In genomic region chr6:129233955-129234369, GRCm38 (mm10) we compare ENCODE assay signal across 10 mouse cellular contexts. TPM values are rescaled to one million over a fixed set of nuclear protein-coding genes. Genes with fewer than 3 reads are reported as not detected.
DNase-seq lines count a peak whose midpoint lies in the region; ATAC-seq and TF ChIP-seq lines count a peak whose summit lies in the region.
"Had no signal": no experiment of that assay in that cellular context is flagged by ENCODE, and none has a peak within 500 bp of the region (broad histone marks: within the 10 kb centered on the region; RNA-seq: fewer than 3 reads in every experiment).

No protein-coding gene starts in this region.

- no peak for TF ChIP-seq EP300 in ES-Bruce4 (IDR thresholded peaks at IDR 0.05; ENCODE audit: insufficient read depth, low read depth, low read length)

- H3K9ac ChIP-seq in ES-Bruce4 (ENCODE audit: low read depth, poor library complexity, severe bottlenecking) = no peak overlapping the region
- no peak overlapping the region for H3K9ac ChIP-seq in embryonic facial prominence, embryonic 15.5 days
- no peak overlapping the region for H3K9ac ChIP-seq in midbrain, embryonic 14.5 days (replicated peaks; ENCODE audit: low read length)

- no peak for DNase-seq in layer of hippocampus, adult 2 months (ENCODE audit: low spot score in 2 of 2)
- DNase-seq in layer of hippocampus, postnatal 25 days (ENCODE audit: extremely low spot score in 1 of 2, low spot score in 1 of 2) = no peak
- no peak for DNase-seq in midbrain, embryonic 14.5 days
- DNase-seq in Muller cell, postnatal 12 days (ENCODE audit: inconsistent ontology term) = no peak

- no peak for TF ChIP-seq POLR2A in ES-Bruce4 (IDR thresholded peaks at IDR 0.05; ENCODE audit: insufficient read depth, low read length)

- H3K27me3 ChIP-seq in ES-Bruce4 (ENCODE audit: control insufficient read depth, insufficient read depth, low read length, poor library complexity, severe bottlenecking) = no peaks in the 10 kb centered on the region
- H3K27me3 ChIP-seq in embryonic facial prominence, embryonic 15.5 days = no peaks in the 10 kb centered on the region
- H3K27me3 ChIP-seq in midbrain, embryonic 14.5 days (ENCODE audit: control insufficient read depth, insufficient read depth, low read length) = no peaks in the 10 kb centered on the region

- H3K36me3 ChIP-seq in ES-Bruce4 (ENCODE audit: control insufficient read depth, insufficient read depth, low read length, poor library complexity, severe bottlenecking) = no peaks in the 10 kb centered on the region
- no peaks in the 10 kb centered on the region for H3K36me3 ChIP-seq in embryonic facial prominence, embryonic 15.5 days
- no peaks in the 10 kb centered on the region for H3K36me3 ChIP-seq in midbrain, embryonic 14.5 days (ENCODE audit: control insufficient read depth, insufficient read depth, low read length)

- WGBS in embryonic facial prominence, embryonic 15.5 days = 80% methylated on average over 15 of the region's 18 CpGs
- 88% methylated on average over 17 of the region's 18 CpGs for WGBS in midbrain, embryonic 14.5 days

- peaks cover 3% of the 10 kb centered on the region for H3K4me1 ChIP-seq in ES-Bruce4 (ENCODE audit: control insufficient read depth, insufficient read depth, low read length)
- peaks cover 13% of the 10 kb centered on the region for H3K4me1 ChIP-seq in embryonic facial prominence, embryonic 15.5 days
- 0 out of 2 replicates have a peak, but pooled peaks cover 6% of the 10 kb centered on the region for H3K4me1 ChIP-seq in midbrain, embryonic 14.5 days (ENCODE audit: control insufficient read depth, insufficient read depth, low read length)

- no peaks in the 10 kb centered on the region for H3K9me3 ChIP-seq in ES-Bruce4 (replicated peaks; ENCODE audit: control insufficient read depth, insufficient read depth, low read length, poor library complexity, severe bottlenecking)
- no peaks in the 10 kb centered on the region for H3K9me3 ChIP-seq in embryonic facial prominence, embryonic 15.5 days (replicated peaks)
- no peaks in the 10 kb centered on the region for H3K9me3 ChIP-seq in midbrain, embryonic 14.5 days (ENCODE audit: control insufficient read depth, low read length)

- peak overlapping the region; percentile 64; the same call in 1 of the 2 replicates for H3K27ac ChIP-seq in layer of hippocampus, adult 2 months
- no peak overlapping the region for H3K27ac ChIP-seq in ES-Bruce4 (ENCODE audit: insufficient read depth, low read length)
- H3K27ac ChIP-seq in embryonic facial prominence, embryonic 15.5 days (replicated peaks) = 0 out of 2 replicates have a peak overlapping the region, but pooled peaks have one; percentile 28
- no peak overlapping the region for H3K27ac ChIP-seq in midbrain, embryonic 14.5 days (replicated peaks; ENCODE audit: low read depth, low read length)

- H3K4me3 ChIP-seq in layer of hippocampus, adult 2 months = no peak overlapping the region
- peak overlapping the region; percentile 23 for H3K4me3 ChIP-seq in ES-Bruce4 (ENCODE audit: low read depth, low read length)
- no peak overlapping the region for H3K4me3 ChIP-seq in embryonic facial prominence, embryonic 15.5 days (replicated peaks)
- H3K4me3 ChIP-seq in midbrain, embryonic 14.5 days (replicated peaks; ENCODE audit: low read depth, low read length) = no peak overlapping the region

- H3K4me2 ChIP-seq in embryonic facial prominence, embryonic 15.5 days (replicated peaks) = no peak overlapping the region
- H3K4me2 ChIP-seq in midbrain, embryonic 14.5 days (ENCODE audit: low read length) = no peak overlapping the region

- no peak for ATAC-seq in embryonic facial prominence, embryonic 15.5 days (ENCODE audit: insufficient number of reproducible peaks, low FRiP score, low TSS enrichment, low read depth)
- ATAC-seq in monocyte, adult 5-6 weeks (replicated peaks; ENCODE audit: insufficient number of reproducible peaks, low FRiP score, low TSS enrichment, poor library complexity, severe bottlenecking) = peak; percentile 38
- no peak for ATAC-seq in midbrain, embryonic 14.5 days (ENCODE audit: low FRiP score, low TSS enrichment)

- no peak for TF ChIP-seq CTCF in layer of hippocampus, adult 2 months (conservative IDR thresholded peaks at IDR 0.05)
- no peak for TF ChIP-seq CTCF in ES-Bruce4 (IDR thresholded peaks at IDR 0.05; ENCODE audit: low read depth, low read length)

RNA-seq across cellular contexts. Expression of gene Cd69, which starts 41.3 kb away (rescaled TPM):
- total RNA-seq in layer of hippocampus, adult 2 months (2021) = not detected
- not detected for total RNA-seq in layer of hippocampus, postnatal 25 days (2021)
- not detected in 2 replicates for polyA plus RNA-seq in ES-Bruce4 (2011; ENCODE audit: insufficient read depth, insufficient read length, low read depth, missing spikeins)
- 0.25 and 0.41 TPM in 2 replicates for polyA plus RNA-seq in embryonic facial prominence, embryonic 15.5 days (2015; fragmentation: Nextera tagmentation; extraction: Ambion mirVana)
- 122 to 324 TPM (median 301 TPM) in 3 replicates for total RNA-seq in monocyte, adult 5-6 weeks (2017)
- 0.21 TPM in 1 of 2 replicates, not detected in the other for polyA plus RNA-seq in midbrain, embryonic 14.5 days (2014; fragmentation: Nextera tagmentation; extraction: Ambion mirVana)

RNA-seq across cellular contexts. Expression of gene Clec2d, which starts 53.5 kb away (rescaled TPM):
- 1 to 10 TPM; 7.3 to 7.4 TPM for total RNA-seq in layer of hippocampus, adult 2 months (2021)
- 1 to 10 TPM; 6.2 to 7.4 TPM for total RNA-seq in layer of hippocampus, postnatal 25 days (2021)
- polyA plus RNA-seq in ES-Bruce4 (2011; ENCODE audit: insufficient read depth, insufficient read length, low read depth, missing spikeins) = not detected in 2 replicates
- 0.46 and 0.80 TPM in 2 replicates for polyA plus RNA-seq in embryonic facial prominence, embryonic 15.5 days (2015; fragmentation: Nextera tagmentation; extraction: Ambion mirVana)
- 222 to 328 TPM (median 282 TPM) in 3 replicates for total RNA-seq in monocyte, adult 5-6 weeks (2017)
- polyA plus RNA-seq in midbrain, embryonic 14.5 days (2014; fragmentation: Nextera tagmentation; extraction: Ambion mirVana) = 0.17 TPM in 1 of 2 replicates, not detected in the other
- polyA plus RNA-seq: embryonic facial prominence, embryonic 11.5 days; hindbrain, embryonic 11.5 days; limb, embryonic 11.5 days had no signal

Comparison
In these comparisons a context has a peak if more than half of its experiments do, and no peak if none do; other contexts are left out.
1. H3K27ac ChIP-seq: peak in layer of hippocampus, adult 2 months (single experiment) and embryonic facial prominence, embryonic 15.5 days (single experiment); none in ES-Bruce4 (single experiment) and midbrain, embryonic 14.5 days (single experiment).
2. RNA of gene Cd69, which starts 41.3 kb away (total RNA-seq): 122 to 324 TPM in monocyte, adult 5-6 weeks; not detected in layer of hippocampus, adult 2 months and not detected in layer of hippocampus, postnatal 25 days; every median in the first group is over 100 times any median in the second.
3. RNA of gene Clec2d, which starts 53.5 kb away (total RNA-seq): 222 to 328 TPM in monocyte, adult 5-6 weeks; 7.3 to 7.4 TPM in layer of hippocampus, adult 2 months and 6.2 to 7.4 TPM in layer of hippocampus, postnatal 25 days; every median in the first group is over 10 times any median in the second.